Mouse (Mus musculus): Measurements from ENCODE around the gene Baz1b. TPM values are rescaled to one million over a fixed set of nuclear protein-coding genes. Genes with fewer than 3 reads are reported as not detected.

The Baz1b gene
- polyA plus RNA-seq, 1 experiment from 2014 or later: 35.2 TPM

DNA sequence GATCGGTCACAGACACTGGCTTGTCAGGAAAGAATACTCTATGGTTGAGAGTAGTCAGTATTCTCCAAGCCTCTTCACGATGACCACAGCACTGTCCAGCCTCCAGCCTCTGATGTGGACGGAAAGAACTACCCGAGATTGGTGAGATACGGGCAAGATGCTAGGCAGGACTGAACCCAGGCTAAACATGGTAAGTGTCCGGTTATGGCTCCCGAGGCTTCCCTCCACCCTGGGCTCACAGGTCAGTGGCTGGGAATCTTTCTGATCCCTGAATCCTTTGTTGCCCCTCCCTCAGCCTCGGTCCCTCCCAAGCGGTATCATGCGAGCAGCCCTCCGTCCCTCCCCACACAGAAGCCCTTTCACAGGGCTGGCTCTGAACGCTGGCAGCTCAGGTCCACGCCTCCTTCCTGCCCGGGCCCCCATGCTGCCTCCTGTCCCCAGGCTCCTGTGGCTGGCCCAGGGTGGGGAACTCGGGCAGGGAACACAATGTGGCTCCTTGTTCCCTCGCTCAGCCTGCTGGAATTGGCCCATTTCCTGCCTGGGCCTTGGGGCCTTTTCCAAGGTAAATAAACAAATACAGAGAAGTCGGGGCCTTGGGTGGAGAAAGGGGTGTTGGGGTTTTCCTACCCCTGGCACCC, 76.9 kb downstream of the Baz1b start:
- H3K27ac ChIP-seq: no peak overlapping the region
- no peak overlapping the region for H3K4me3 ChIP-seq

GRCm38 (mm10) chr5:135264548-135264947, 77.5 kb downstream of the Baz1b start:
- Histone ChIP-seq H3K27ac (no peak overlapping the region), H3K4me1 (0 out of 2 replicates have a peak, but pooled peaks cover 8% of the 10 kb centered on the region), H3K9me3 (replicated peaks) (no peaks in the 10 kb centered on the region), H3K36me3 (no peaks in the 10 kb centered on the region), H3K4me3 (no peak overlapping the region), H3K4me2 (peak overlapping the region; percentile 46), H3K9ac (0 out of 2 replicates have a peak overlapping the region, but pooled peaks have one; percentile 17), H3K27me3 (replicated peaks) (no peaks in the 10 kb centered on the region)
- 18% methylated on average over 9 of the region's 9 CpGs for WGBS (ENCODE audit: insufficient replicate concordance)
- ATAC-seq: no peak

More for the DNA sequence above, 76.9 kb downstream of the Baz1b start:
- Histone ChIP-seq H3K9ac (0 out of 2 replicates have a peak overlapping the region, but pooled peaks have one; percentile 17), H3K4me2 (peak overlapping the region; percentile 46), H3K9me3 (replicated peaks) (no peaks in the 10 kb centered on the region), H3K4me1 (0 out of 2 replicates have a peak, but pooled peaks cover 8% of the 10 kb centered on the region), H3K36me3 (no peaks in the 10 kb centered on the region), H3K27me3 (replicated peaks) (no peaks in the 10 kb centered on the region)
- 11% methylated on average over 17 of the region's 17 CpGs for WGBS (ENCODE audit: insufficient replicate concordance)
- ATAC-seq: 0 out of 2 replicates have a peak, but pooled peaks have one; percentile 27

DNA sequence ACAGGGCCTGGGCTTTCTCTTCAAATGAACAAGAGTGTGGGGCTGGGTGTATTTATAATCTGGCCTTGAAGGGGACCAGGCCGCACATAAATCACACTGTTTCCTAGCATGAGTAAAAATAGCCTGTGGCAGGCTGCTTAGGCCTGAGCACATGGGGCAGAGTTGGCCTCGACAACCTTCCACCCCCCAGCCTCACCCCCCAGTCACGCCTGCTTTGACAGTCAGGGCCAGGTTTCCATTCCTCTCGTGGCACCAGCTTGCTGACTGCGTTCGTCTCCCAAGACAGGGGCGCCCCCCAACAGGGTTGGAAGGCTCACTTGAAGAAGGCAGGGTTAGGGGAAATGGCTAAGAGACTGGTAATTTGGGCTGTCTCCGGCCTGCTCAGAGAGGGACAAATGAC, 82.4 kb downstream of the Baz1b start:
- Histone ChIP-seq H3K27ac (no peak overlapping the region), H3K4me2 (no peak overlapping the region), H3K9ac (no peak overlapping the region), H3K27me3 (replicated peaks) (peaks cover 5% of the 10 kb centered on the region), H3K4me3 (no peak overlapping the region), H3K4me1 (0 out of 2 replicates have a peak, but pooled peaks cover 2% of the 10 kb centered on the region), H3K9me3 (replicated peaks) (no peaks in the 10 kb centered on the region), H3K36me3 (no peaks in the 10 kb centered on the region)
- no peak for ATAC-seq
- 65% methylated on average over 8 of the region's 8 CpGs for WGBS (ENCODE audit: insufficient replicate concordance)

DNA sequence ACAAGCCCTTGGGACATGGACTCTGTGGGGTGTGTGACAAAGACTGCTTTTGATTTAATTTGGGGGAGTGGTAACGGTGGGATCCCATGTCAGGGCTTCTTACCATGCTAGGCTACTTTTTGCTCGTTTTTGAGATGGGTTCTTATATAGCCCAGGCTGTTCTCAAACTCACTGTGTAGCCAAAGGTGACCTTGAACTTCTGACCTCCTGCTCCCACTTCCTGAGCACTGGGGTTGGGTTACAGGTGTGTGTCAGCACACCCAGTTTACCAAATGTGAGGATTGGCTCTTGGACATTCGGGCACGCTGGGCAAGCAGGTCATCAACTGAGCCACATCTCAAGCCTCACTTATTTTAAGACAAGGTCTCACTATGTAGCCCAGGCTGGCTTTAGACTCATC, 83.3 kb downstream of the Baz1b start:
- H3K4me2 ChIP-seq: no peak overlapping the region
- H3K36me3 ChIP-seq: no peaks in the 10 kb centered on the region
- no peak overlapping the region for H3K4me3 ChIP-seq
- H3K9ac ChIP-seq: no peak overlapping the region
- H3K27me3 ChIP-seq (replicated peaks): peaks cover 14% of the 10 kb centered on the region
- no peaks in the 10 kb centered on the region for H3K4me1 ChIP-seq
- WGBS (ENCODE audit: insufficient replicate concordance): 61% methylated on average over 4 of the region's 4 CpGs
- no peak overlapping the region for H3K27ac ChIP-seq
- no peak for ATAC-seq
- no peaks in the 10 kb centered on the region for H3K9me3 ChIP-seq (replicated peaks)

GRCm38 (mm10) chr5:135271563-135272165, 84.6 kb downstream of the Baz1b start:
- no peak for ATAC-seq
- H3K9me3 ChIP-seq (replicated peaks): no peaks in the 10 kb centered on the region
- H3K9ac ChIP-seq: no peak overlapping the region
- H3K4me1 ChIP-seq: no peaks in the 10 kb centered on the region
- H3K4me2 ChIP-seq: no peak overlapping the region
- no peak overlapping the region for H3K4me3 ChIP-seq
- H3K36me3 ChIP-seq: no peaks in the 10 kb centered on the region
- no peak overlapping the region for H3K27ac ChIP-seq
- 74% methylated on average over 12 of the region's 12 CpGs for WGBS (ENCODE audit: insufficient replicate concordance)
- H3K27me3 ChIP-seq (replicated peaks): peaks cover 25% of the 10 kb centered on the region

DNA sequence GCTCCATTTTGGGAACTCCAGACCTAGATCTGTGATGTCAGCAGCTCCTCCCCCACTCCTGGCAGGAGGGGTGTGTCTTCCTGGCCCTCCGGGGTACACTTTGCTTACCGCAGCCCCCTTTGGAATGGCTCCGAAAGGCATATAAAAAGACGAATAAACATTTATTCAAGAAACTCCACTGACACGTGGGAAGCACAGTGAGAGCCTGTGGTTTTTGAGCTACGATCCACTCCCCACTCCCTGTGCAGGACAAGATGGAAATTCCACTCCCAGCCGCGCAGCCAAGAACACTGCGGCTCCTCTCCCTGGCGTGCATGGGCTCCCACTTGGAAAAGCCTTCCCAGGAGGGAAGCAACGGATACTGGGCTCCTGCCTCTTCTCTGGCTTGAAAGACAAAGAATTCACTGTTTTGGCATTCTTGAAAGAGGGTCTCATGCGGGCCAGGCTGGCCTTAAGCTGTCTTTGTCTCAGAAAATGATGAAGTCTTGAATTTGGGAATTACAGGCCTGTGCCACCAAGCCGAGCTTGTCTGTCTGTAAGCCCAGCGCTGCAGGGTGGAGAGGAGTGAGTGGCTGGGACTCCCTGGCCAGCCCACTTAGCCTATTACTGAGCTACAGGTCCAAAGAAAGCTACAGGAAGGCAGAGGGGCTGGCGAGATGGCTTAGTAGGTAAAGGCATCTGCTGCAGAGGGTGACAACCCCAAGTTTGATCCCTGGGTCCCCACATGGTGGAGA, 87.8 kb downstream of the Baz1b start:
- no peak overlapping the region for H3K4me2 ChIP-seq
- H3K27me3 ChIP-seq (replicated peaks): peaks cover 45% of the 10 kb centered on the region
- H3K9me3 ChIP-seq (replicated peaks): no peaks in the 10 kb centered on the region
- no peak overlapping the region for H3K4me3 ChIP-seq
- H3K36me3 ChIP-seq: no peaks in the 10 kb centered on the region
- H3K27ac ChIP-seq: no peak overlapping the region
- no peak overlapping the region for H3K9ac ChIP-seq
- no peak for ATAC-seq
- 30% methylated on average over 15 of the region's 15 CpGs for WGBS (ENCODE audit: insufficient replicate concordance)
- no peaks in the 10 kb centered on the region for H3K4me1 ChIP-seq

GRCm38 (mm10) chr5:135276597-135276996, 89.5 kb downstream of the Baz1b start:
- Histone ChIP-seq H3K27me3 (replicated peaks) (peaks cover 45% of the 10 kb centered on the region), H3K27ac (no peak overlapping the region), H3K9me3 (replicated peaks) (no peaks in the 10 kb centered on the region), H3K4me1 (no peaks in the 10 kb centered on the region), H3K4me2 (peak overlapping the region; percentile 54), H3K9ac (no peak overlapping the region), H3K4me3 (peak overlapping the region; percentile 29), H3K36me3 (no peaks in the 10 kb centered on the region)
- 8% methylated on average over 36 of the region's 36 CpGs for WGBS (ENCODE audit: insufficient replicate concordance)
- no peak for ATAC-seq

DNA sequence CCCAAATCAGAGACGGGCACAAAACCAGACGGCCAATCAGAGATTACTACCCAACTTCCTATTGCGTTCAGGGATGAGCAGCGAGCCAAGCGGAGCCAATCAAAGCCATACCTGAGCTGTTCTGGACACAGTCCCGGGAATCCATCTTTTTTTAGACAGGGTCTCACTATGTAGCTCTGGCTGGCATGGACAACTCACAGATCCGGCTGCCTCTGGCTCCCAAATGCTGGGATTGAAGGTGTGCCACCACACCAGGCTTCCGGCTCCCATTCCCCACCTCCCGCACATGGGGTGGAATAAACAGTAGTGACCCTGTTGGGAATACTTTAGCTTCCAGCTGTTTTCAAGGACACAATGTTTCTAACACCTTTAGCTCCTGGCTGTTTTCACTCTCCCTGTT, 93.2 kb downstream of the Baz1b start:
- 50% methylated on average over 9 of the region's 9 CpGs for WGBS (ENCODE audit: insufficient replicate concordance)
- no peak for ATAC-seq
- H3K27me3 ChIP-seq (replicated peaks): peaks cover 32% of the 10 kb centered on the region
- no peak overlapping the region for H3K4me2 ChIP-seq
- no peak overlapping the region for H3K4me3 ChIP-seq
- H3K9ac ChIP-seq: no peak overlapping the region
- H3K9me3 ChIP-seq (replicated peaks): no peaks in the 10 kb centered on the region
- H3K27ac ChIP-seq: no peak overlapping the region
- H3K4me1 ChIP-seq: no peaks in the 10 kb centered on the region
- H3K36me3 ChIP-seq: no peaks in the 10 kb centered on the region

- Histone ChIP-seq H3K27me3 (replicated peaks) (peaks cover 5% of the 10 kb centered on the region), H3K27ac (no peak overlapping the region), H3K4me1 (no peaks in the 10 kb centered on the region), H3K4me2 (no peak overlapping the region), H3K9me3 (replicated peaks) (no peaks in the 10 kb centered on the region), H3K9ac (no peak overlapping the region), H3K36me3 (no peaks in the 10 kb centered on the region), H3K4me3 (no peak overlapping the region)
- WGBS (ENCODE audit: insufficient replicate concordance): 66% methylated on average over 3 of the region's 3 CpGs
- ATAC-seq: no peak
These were observed 98.1 kb downstream of the Baz1b start for GRCm38 (mm10) chr5:135285211-135285610.

- Histone ChIP-seq H3K36me3 (no peaks in the 10 kb centered on the region), H3K27ac (no peak overlapping the region), H3K9me3 (replicated peaks) (no peaks in the 10 kb centered on the region), H3K27me3 (replicated peaks) (peaks cover 13% of the 10 kb centered on the region), H3K4me3 (no peak overlapping the region), H3K9ac (no peak overlapping the region), H3K4me1 (no peaks in the 10 kb centered on the region), H3K4me2 (no peak overlapping the region)
- under 1% methylated on average over 6 of the region's 6 CpGs for WGBS (ENCODE audit: insufficient replicate concordance)
- ATAC-seq: no peak
These were observed 99.1 kb downstream of the Baz1b start for GRCm38 (mm10) chr5:135286185-135286584.

GRCm38 (mm10) chr5:135286926-135287325, 99.9 kb downstream of the Baz1b start:
- no peak for ATAC-seq

GRCm38 (mm10) chr5:135290703-135291102, 103.6 kb downstream of the Baz1b start:
- no peaks in the 10 kb centered on the region for H3K36me3 ChIP-seq
- H3K4me2 ChIP-seq: no peak overlapping the region
- H3K9ac ChIP-seq: no peak overlapping the region
- no peaks in the 10 kb centered on the region for H3K4me1 ChIP-seq
- H3K27me3 ChIP-seq (replicated peaks): peaks cover 13% of the 10 kb centered on the region
- no peak for ATAC-seq
- no peak overlapping the region for H3K27ac ChIP-seq
- 43% methylated on average over 6 of the region's 6 CpGs for WGBS (ENCODE audit: insufficient replicate concordance)
- no peaks in the 10 kb centered on the region for H3K9me3 ChIP-seq (replicated peaks)
- H3K4me3 ChIP-seq: no peak overlapping the region

More at GRCm38 (mm10) chr5:135286926-135287325, 99.9 kb downstream of the Baz1b start:
- Histone ChIP-seq H3K27me3 (replicated peaks) (peaks cover 13% of the 10 kb centered on the region), H3K4me1 (no peaks in the 10 kb centered on the region), H3K9ac (no peak overlapping the region), H3K9me3 (replicated peaks) (no peaks in the 10 kb centered on the region), H3K4me3 (no peak overlapping the region), H3K27ac (no peak overlapping the region), H3K4me2 (no peak overlapping the region), H3K36me3 (no peaks in the 10 kb centered on the region)
- WGBS (ENCODE audit: insufficient replicate concordance): 60% methylated on average over 5 of the region's 5 CpGs
